Mouse (Mus musculus) pancreas, adult 10 weeks (tissue): ENCODE results near the gene Hdlbp. TPM values are rescaled to one million over a fixed set of nuclear protein-coding genes. Genes with fewer than 3 reads are reported as not detected.

Experiments
- polyA plus RNA-seq: library from polyadenylated mRNA; stranded (reverse); fragments of 350-450 nt; fragmentation: Illumina TruSeq; extraction: RNeasy Lipid Tissue Mini Kit (QIAGEN cat#74804); gene quantifications from one replicate; pipeline ENCODE4 v1.2.3, GENCODE M21; 2015; ENCODE audit warnings: low read depth, low replicate concordance; ENCODE audit not compliant: insufficient read depth

Gene Hdlbp
- 68.6 TPM for polyA plus RNA-seq

GRCm38 (mm10) chr1:93478586-93479475 is at the start of gene Hdlbp:
Hdlbp (minus strand) TSS chr1:93478815.

GRCm38 (mm10) chr1:93511585-93512350 is 33.2 kb upstream of the Hdlbp start, which contains the start of gene Farp2:
Farp2 (plus strand) TSS chr1:93512079.

GRCm38 (mm10) chr1:93373665-93374064 is 105.0 kb downstream of the Hdlbp start, which contains the start of gene Ano7:
Ano7 (plus strand) TSS chr1:93373930.

Other genes with a start within 250 kb of the Hdlbp start
- 9.7 TPM for gene Sned1, start 243.0 kb downstream of the Hdlbp start, polyA plus RNA-seq
- 5.6 TPM for gene Mterf4, start 172.9 kb downstream of the Hdlbp start, polyA plus RNA-seq
- gene Ppp1r7, start 136.0 kb downstream of the Hdlbp start, polyA plus RNA-seq, result 1.8 TPM
- 0.48 TPM for gene Pask, start 135.3 kb downstream of the Hdlbp start, polyA plus RNA-seq
- gene Ano7, start 104.9 kb downstream of the Hdlbp start, polyA plus RNA-seq, result not detected
- gene Farp2, start 33.3 kb upstream of the Hdlbp start, polyA plus RNA-seq, result 2.7 TPM
- gene Stk25, start 179.8 kb upstream of the Hdlbp start, polyA plus RNA-seq, result 56.8 TPM
- gene Bok, start 206.8 kb upstream of the Hdlbp start, polyA plus RNA-seq, result 14.0 TPM